Mouse (Mus musculus): ENCODE data around the gene Tmem62. TPM values are rescaled to one million over a fixed set of nuclear protein-coding genes. Genes with fewer than 3 reads are reported as not detected.

Tmem62 gene
- polyA plus RNA-seq, 1 experiment from 2014 or later: 3.3 TPM

DNA sequence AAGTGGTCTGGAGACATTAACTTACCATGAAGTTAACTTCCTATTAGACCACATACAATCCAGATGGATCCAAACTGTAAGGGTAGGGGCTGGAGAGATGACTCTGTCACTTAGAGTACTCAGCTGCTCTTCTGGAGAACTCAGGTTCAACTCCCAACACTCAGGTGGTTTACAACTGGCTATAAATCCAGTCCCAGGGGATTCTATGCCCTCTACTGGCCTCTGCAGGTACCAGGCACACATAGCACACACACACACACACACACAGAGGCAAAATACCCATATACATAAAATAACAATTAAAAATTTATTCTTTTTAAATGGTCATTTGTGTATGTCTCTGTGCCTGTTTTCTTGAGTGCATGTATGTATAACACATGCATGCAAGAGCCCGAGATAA lies 62.6 kb downstream of the Tmem62 start:
- WGBS: 93% methylated on average over 1 of the region's 1 CpGs

DNA sequence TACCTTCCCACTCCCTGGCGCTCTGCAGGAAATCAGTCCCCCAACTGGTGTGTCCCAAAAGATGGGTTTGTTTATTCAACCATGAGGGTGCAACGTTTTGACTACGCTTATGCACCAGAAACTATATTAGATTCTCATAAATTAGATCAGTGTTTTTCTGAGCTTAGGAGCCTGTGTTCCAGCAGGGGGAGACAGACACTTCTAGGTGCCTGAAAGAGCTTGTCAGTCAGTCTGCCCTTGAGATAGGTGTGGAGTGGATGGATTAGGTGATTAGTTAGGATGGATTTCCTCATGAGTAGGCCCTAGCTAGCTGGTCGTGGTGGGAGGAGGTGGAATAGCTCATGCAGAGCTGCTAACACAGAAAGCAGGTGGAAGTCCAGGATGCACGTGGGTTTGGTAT lies 64.3 kb downstream of the Tmem62 start:
- no peaks in the 10 kb centered on the region for H3K36me3 ChIP-seq
- no peak for DNase-seq (ENCODE audit: low spot score)
- 57% methylated on average over 5 of the region's 5 CpGs for WGBS
- H3K9me3 ChIP-seq (replicated peaks): no peaks in the 10 kb centered on the region
- no peak overlapping the region for H3K4me3 ChIP-seq
- no peak overlapping the region for H3K27ac ChIP-seq (replicated peaks)
- H3K27me3 ChIP-seq (ENCODE audit: low read depth, poor library complexity, severe bottlenecking): no peaks in the 10 kb centered on the region
- no peaks in the 10 kb centered on the region for H3K4me1 ChIP-seq

More for the DNA sequence above, 62.6 kb downstream of the Tmem62 start:
- no peaks in the 10 kb centered on the region for H3K4me1 ChIP-seq
- H3K27me3 ChIP-seq (ENCODE audit: low read depth, poor library complexity, severe bottlenecking): no peaks in the 10 kb centered on the region
- H3K9me3 ChIP-seq (replicated peaks): no peaks in the 10 kb centered on the region
- DNase-seq (ENCODE audit: low spot score): no peak
- no peak overlapping the region for H3K4me3 ChIP-seq
- H3K36me3 ChIP-seq: no peaks in the 10 kb centered on the region
- no peak overlapping the region for H3K27ac ChIP-seq (replicated peaks)

GRCm38 (mm10) chr2:121045653-121046052 lies 68.8 kb downstream of the Tmem62 start:
- H3K4me1 ChIP-seq: no peaks in the 10 kb centered on the region
- H3K4me3 ChIP-seq: no peak overlapping the region
- WGBS: 72% methylated on average over 4 of the region's 4 CpGs
- H3K27ac ChIP-seq (replicated peaks): no peak overlapping the region
- H3K36me3 ChIP-seq: no peaks in the 10 kb centered on the region
- H3K9me3 ChIP-seq (replicated peaks): no peaks in the 10 kb centered on the region
- H3K27me3 ChIP-seq (ENCODE audit: low read depth, poor library complexity, severe bottlenecking): no peaks in the 10 kb centered on the region
- no peak for DNase-seq (ENCODE audit: low spot score)

- no peaks in the 10 kb centered on the region for H3K36me3 ChIP-seq
- no peaks in the 10 kb centered on the region for H3K4me1 ChIP-seq
- H3K9me3 ChIP-seq (replicated peaks): no peaks in the 10 kb centered on the region
- H3K4me3 ChIP-seq: no peak overlapping the region
- H3K27ac ChIP-seq (replicated peaks): no peak overlapping the region
- WGBS: 89% methylated on average over 5 of the region's 5 CpGs
- H3K27me3 ChIP-seq (ENCODE audit: low read depth, poor library complexity, severe bottlenecking): no peaks in the 10 kb centered on the region
- DNase-seq (ENCODE audit: low spot score): no peak
These were observed 75.4 kb downstream of the Tmem62 start for GRCm38 (mm10) chr2:121052176-121052575.

DNA sequence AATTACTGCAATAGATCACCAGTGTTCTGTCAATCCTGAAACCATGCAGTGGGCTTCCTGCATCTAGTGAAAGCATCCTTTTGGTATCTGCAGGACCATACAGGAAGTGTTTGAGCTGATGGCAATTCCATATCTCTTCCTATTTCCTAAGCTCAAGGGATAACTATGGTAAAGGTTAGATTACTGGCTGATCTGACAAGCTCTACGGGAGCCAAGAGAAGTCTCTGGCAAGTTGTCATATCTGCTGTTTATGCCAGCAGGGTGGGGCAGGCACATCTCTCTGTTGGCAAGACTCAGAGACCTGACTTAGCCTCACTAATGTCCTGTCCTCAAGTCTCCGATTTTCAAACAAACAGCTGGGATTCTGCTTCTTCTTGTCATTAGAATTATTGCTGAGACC lies 77.2 kb downstream of the Tmem62 start:
- Histone ChIP-seq H3K9me3 (replicated peaks) (no peaks in the 10 kb centered on the region), H3K27me3 (ENCODE audit: low read depth, poor library complexity, severe bottlenecking) (no peaks in the 10 kb centered on the region), H3K4me3 (no peak overlapping the region), H3K36me3 (no peaks in the 10 kb centered on the region), H3K4me1 (no peaks in the 10 kb centered on the region), H3K27ac (replicated peaks) (no peak overlapping the region)
- no peak for DNase-seq (ENCODE audit: low spot score)
- 78% methylated on average over 2 of the region's 2 CpGs for WGBS

DNA sequence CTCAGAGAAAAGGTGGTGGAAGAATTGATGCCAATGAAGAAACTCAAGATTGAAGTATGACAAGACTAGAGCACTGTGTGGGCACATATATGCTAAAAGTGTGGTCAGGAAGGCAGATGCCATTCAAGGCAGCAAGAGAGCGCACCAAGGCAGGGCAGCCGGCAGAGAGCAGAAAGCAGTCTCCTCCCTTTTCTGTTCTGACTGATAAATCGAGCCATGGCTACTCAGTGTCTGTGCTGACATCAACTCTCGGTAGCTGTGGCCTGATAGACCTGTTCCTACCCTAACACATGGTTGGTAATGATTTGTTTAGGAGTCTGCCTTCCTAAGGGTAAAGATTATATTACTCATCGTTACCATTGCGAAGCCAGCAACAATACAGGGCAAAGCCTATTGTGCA lies 79.1 kb downstream of the Tmem62 start:
- Histone ChIP-seq H3K4me1 (no peaks in the 10 kb centered on the region), H3K36me3 (no peaks in the 10 kb centered on the region), H3K4me3 (no peak overlapping the region), H3K27ac (replicated peaks) (no peak overlapping the region), H3K27me3 (ENCODE audit: low read depth, poor library complexity, severe bottlenecking) (no peaks in the 10 kb centered on the region), H3K9me3 (replicated peaks) (no peaks in the 10 kb centered on the region)
- DNase-seq (ENCODE audit: low spot score): no peak
- 85% methylated on average over 6 of the region's 6 CpGs for WGBS

Small RNAs within 50 kb of the gene (microRNA-seq; reads per million reads assigned to microRNA genes)
- not detected for gene Gm44325

Other genes starting within 250 kb of the Tmem62 start
- gene Cdan1, start 126.9 kb upstream of the Tmem62 start, polyA plus RNA-seq (2016; fragmentation: Nextera tagmentation; extraction: Ambion mirVana): 5.0 and 6.3 TPM in 2 replicates
- gene Ttbk2, start 126.4 kb upstream of the Tmem62 start, polyA plus RNA-seq (2016; fragmentation: Nextera tagmentation; extraction: Ambion mirVana): 4.0 and 5.0 TPM in 2 replicates
- gene Ubr1, start 6.3 kb upstream of the Tmem62 start, polyA plus RNA-seq (2016; fragmentation: Nextera tagmentation; extraction: Ambion mirVana): 23.2 and 28.7 TPM in 2 replicates
- 34.4 and 44.9 TPM in 2 replicates for gene Ccndbp1, start 31.4 kb downstream of the Tmem62 start, polyA plus RNA-seq (2016; fragmentation: Nextera tagmentation; extraction: Ambion mirVana)
- gene Epb42, start 60.1 kb downstream of the Tmem62 start, polyA plus RNA-seq (2016; fragmentation: Nextera tagmentation; extraction: Ambion mirVana): 6.3 and 7.4 TPM in 2 replicates
- not detected in 2 replicates for gene Tgm5, start 108.8 kb downstream of the Tmem62 start, polyA plus RNA-seq (2016; fragmentation: Nextera tagmentation; extraction: Ambion mirVana)
- not detected in 2 replicates for gene Tgm7, start 132.8 kb downstream of the Tmem62 start, polyA plus RNA-seq (2016; fragmentation: Nextera tagmentation; extraction: Ambion mirVana)
- 29.6 and 34.0 TPM in 2 replicates for gene Adal, start 163.4 kb downstream of the Tmem62 start, polyA plus RNA-seq (2016; fragmentation: Nextera tagmentation; extraction: Ambion mirVana)
- gene Lcmt2, start 163.6 kb downstream of the Tmem62 start, polyA plus RNA-seq (2016; fragmentation: Nextera tagmentation; extraction: Ambion mirVana): 21.9 and 22.8 TPM in 2 replicates
- 81.2 and 84.2 TPM in 2 replicates for gene Tubgcp4, start 193.6 kb downstream of the Tmem62 start, polyA plus RNA-seq (2016; fragmentation: Nextera tagmentation; extraction: Ambion mirVana)
- gene Zscan29, start 194.1 kb downstream of the Tmem62 start, polyA plus RNA-seq (2016; fragmentation: Nextera tagmentation; extraction: Ambion mirVana): 13.2 and 13.8 TPM in 2 replicates